19 mouse cellular contexts compared by ENCODE assay signal in the genomic region with DNA sequence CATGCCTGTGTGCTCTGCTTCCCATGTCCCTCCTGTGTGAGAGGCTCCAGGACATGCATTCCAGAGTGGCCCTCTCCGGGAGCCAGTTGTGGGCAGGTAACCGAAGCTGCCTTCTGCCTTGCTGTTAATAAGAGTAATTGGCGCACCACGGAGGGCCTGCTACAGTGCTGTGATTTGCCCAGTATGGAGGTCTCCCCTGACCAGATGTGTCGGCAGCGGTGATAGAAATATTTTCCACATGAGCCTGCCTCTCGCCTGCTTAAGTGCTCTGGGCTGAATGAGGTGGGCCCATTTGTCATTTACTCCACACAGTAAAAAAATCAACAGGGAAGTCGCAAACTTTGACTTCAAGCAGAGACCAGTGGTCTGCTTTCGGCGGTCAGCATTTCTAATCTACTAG.
DNase-seq lines count a peak whose midpoint lies in the region; ATAC-seq and TF ChIP-seq lines count a peak whose summit lies in the region.
"Had no signal": no experiment of that assay in that cellular context is flagged by ENCODE, and none has a peak within 500 bp of the region (broad histone marks: within the 10 kb centered on the region; RNA-seq: fewer than 3 reads in every experiment).

No protein-coding gene starts in this region.

- H3K27ac ChIP-seq in intestine, embryonic 14.5 days (ENCODE audit: low read depth): no peak overlapping the region
- no peak overlapping the region for H3K27ac ChIP-seq in intestine, postnatal 0 days (ENCODE audit: low read depth, low read length)
- H3K27ac ChIP-seq in midbrain, embryonic 11.5 days (ENCODE audit: low read depth, low read length): no peak overlapping the region
- H3K27ac ChIP-seq in midbrain, embryonic 13.5 days: no peak overlapping the region
- H3K27ac ChIP-seq in limb, embryonic 12.5 days: peak overlapping the region; percentile 91
- H3K27ac ChIP-seq in forebrain, embryonic 15.5 days (replicated peaks): no peak overlapping the region
- H3K27ac ChIP-seq: forebrain, embryonic 13.5 days; hindbrain, embryonic 12.5 days; liver, embryonic 12.5 days; midbrain, embryonic 12.5 days had no signal

- WGBS in intestine, embryonic 14.5 days: 41% methylated on average over 10 of the region's 10 CpGs
- WGBS in intestine, postnatal 0 days: 72% methylated on average over 10 of the region's 10 CpGs
- WGBS in midbrain, embryonic 11.5 days: 84% methylated on average over 10 of the region's 10 CpGs
- 80% methylated on average over 10 of the region's 10 CpGs for WGBS in midbrain, embryonic 13.5 days
- 11% methylated on average over 10 of the region's 10 CpGs for WGBS in limb, embryonic 12.5 days
- WGBS in forebrain, embryonic 15.5 days: 89% methylated on average over 10 of the region's 10 CpGs

- no peak for DNase-seq in intestine, embryonic 14.5 days (ENCODE audit: low spot score)
- peak; percentile 78 for DNase-seq in midbrain, embryonic 11.5 days (ENCODE audit: low spot score, missing footprints)
- DNase-seq in frontal cortex, postnatal 36 days (ENCODE audit: low spot score in 2 of 2): no peak
- DNase-seq in cerebellum, postnatal 36 days: no peak
- DNase-seq: adrenal gland, adult 2 months; B cell, adult 2 months; cerebellum, adult 18-20 months; gastrocnemius, postnatal 14 days; kidney, postnatal 14 days; lung, postnatal 10 days; right cerebral cortex, adult 18-20 months had no signal

- no peak overlapping the region for H3K4me3 ChIP-seq in intestine, embryonic 14.5 days (ENCODE audit: low read depth, low read length)
- no peak overlapping the region for H3K4me3 ChIP-seq in intestine, postnatal 0 days (ENCODE audit: low read depth, low read length)
- H3K4me3 ChIP-seq in midbrain, embryonic 11.5 days (ENCODE audit: low read depth, low read length): no peak overlapping the region
- H3K4me3 ChIP-seq in midbrain, embryonic 13.5 days (replicated peaks): no peak overlapping the region
- peak overlapping the region; percentile 40 for H3K4me3 ChIP-seq in limb, embryonic 12.5 days (replicated peaks)
- H3K4me3 ChIP-seq in forebrain, embryonic 15.5 days: no peak overlapping the region
- H3K4me3 ChIP-seq: forebrain, embryonic 13.5 days; hindbrain, embryonic 12.5 days; liver, embryonic 12.5 days; midbrain, embryonic 12.5 days had no signal

- TF ChIP-seq CTCF in intestine, postnatal 0 days (IDR thresholded peaks at IDR 0.05; ENCODE audit: low read depth): no peak

- peak overlapping the region; percentile 3; the same call in 1 of the 2 replicates for H3K4me2 ChIP-seq in intestine, embryonic 14.5 days (ENCODE audit: low read length)
- H3K4me2 ChIP-seq in intestine, postnatal 0 days (replicated peaks; ENCODE audit: low read depth): no peak overlapping the region
- no peak overlapping the region for H3K4me2 ChIP-seq in midbrain, embryonic 11.5 days
- no peak overlapping the region for H3K4me2 ChIP-seq in midbrain, embryonic 13.5 days (replicated peaks)
- H3K4me2 ChIP-seq in limb, embryonic 12.5 days: peak overlapping the region; percentile 58
- no peak overlapping the region for H3K4me2 ChIP-seq in forebrain, embryonic 15.5 days (replicated peaks)
- H3K4me2 ChIP-seq: forebrain, embryonic 13.5 days; liver, embryonic 12.5 days; midbrain, embryonic 12.5 days had no signal

- H3K9ac ChIP-seq in intestine, embryonic 14.5 days (ENCODE audit: low read length): no peak overlapping the region
- no peak overlapping the region for H3K9ac ChIP-seq in intestine, postnatal 0 days (ENCODE audit: low read depth, low read length)
- H3K9ac ChIP-seq in midbrain, embryonic 11.5 days (ENCODE audit: low read length): no peak overlapping the region
- H3K9ac ChIP-seq in midbrain, embryonic 13.5 days (replicated peaks): no peak overlapping the region
- H3K9ac ChIP-seq in limb, embryonic 12.5 days (replicated peaks): peak overlapping the region; percentile 55
- no peak overlapping the region for H3K9ac ChIP-seq in forebrain, embryonic 15.5 days (replicated peaks)
- H3K9ac ChIP-seq: forebrain, embryonic 13.5 days; hindbrain, embryonic 12.5 days; liver, embryonic 12.5 days; midbrain, embryonic 12.5 days had no signal

- H3K4me1 ChIP-seq in intestine, embryonic 14.5 days (replicated peaks; ENCODE audit: control insufficient read depth, insufficient read depth, low read length): peaks cover 16% of the 10 kb centered on the region
- no peaks in the 10 kb centered on the region for H3K4me1 ChIP-seq in intestine, postnatal 0 days (replicated peaks; ENCODE audit: control insufficient read depth, insufficient read depth, low read length)
- peaks cover 8% of the 10 kb centered on the region; the same call in 1 of the 2 replicates for H3K4me1 ChIP-seq in midbrain, embryonic 11.5 days (ENCODE audit: control insufficient read depth, insufficient read depth, low read length)
- H3K4me1 ChIP-seq in midbrain, embryonic 13.5 days (replicated peaks): peaks cover 23% of the 10 kb centered on the region
- peaks cover 62% of the 10 kb centered on the region for H3K4me1 ChIP-seq in limb, embryonic 12.5 days (replicated peaks)
- H3K4me1 ChIP-seq in forebrain, embryonic 15.5 days: peaks cover 10% of the 10 kb centered on the region
- H3K4me1 ChIP-seq: liver, embryonic 12.5 days had no signal

- H3K9me3 ChIP-seq in intestine, embryonic 14.5 days (ENCODE audit: control insufficient read depth, low read length): no peaks in the 10 kb centered on the region
- no peaks in the 10 kb centered on the region for H3K9me3 ChIP-seq in intestine, postnatal 0 days (ENCODE audit: control insufficient read depth)
- no peaks in the 10 kb centered on the region for H3K9me3 ChIP-seq in midbrain, embryonic 11.5 days (ENCODE audit: control insufficient read depth, low read length)
- no peaks in the 10 kb centered on the region for H3K9me3 ChIP-seq in midbrain, embryonic 13.5 days
- H3K9me3 ChIP-seq in limb, embryonic 12.5 days: no peaks in the 10 kb centered on the region
- H3K9me3 ChIP-seq in forebrain, embryonic 15.5 days: no peaks in the 10 kb centered on the region
- H3K9me3 ChIP-seq: forebrain, embryonic 13.5 days; hindbrain, embryonic 12.5 days; liver, embryonic 12.5 days; midbrain, embryonic 12.5 days had no signal

- no peak for ATAC-seq in intestine, embryonic 14.5 days (replicated peaks; ENCODE audit: low FRiP score, low TSS enrichment, low read depth)
- ATAC-seq in intestine, postnatal 0 days: no peak
- ATAC-seq in midbrain, embryonic 11.5 days (ENCODE audit: low FRiP score): no peak
- ATAC-seq in midbrain, embryonic 13.5 days: no peak
- ATAC-seq in limb, embryonic 12.5 days (ENCODE audit: insufficient number of reproducible peaks, insufficient read depth, low FRiP score, low TSS enrichment, low read depth): peak; percentile 56; the same call in 1 of the 2 replicates
- no peak for ATAC-seq in forebrain, embryonic 15.5 days (replicated peaks)
- ATAC-seq: forebrain, embryonic 13.5 days; liver, embryonic 12.5 days had no signal

- no peaks in the 10 kb centered on the region for H3K27me3 ChIP-seq in intestine, embryonic 14.5 days (replicated peaks; ENCODE audit: control insufficient read depth, insufficient read depth, low read length)
- H3K27me3 ChIP-seq in intestine, postnatal 0 days (replicated peaks; ENCODE audit: control insufficient read depth, insufficient read depth, low read length): no peaks in the 10 kb centered on the region
- H3K27me3 ChIP-seq in midbrain, embryonic 11.5 days (ENCODE audit: control insufficient read depth, insufficient read depth, low read length): no peaks in the 10 kb centered on the region
- H3K27me3 ChIP-seq in midbrain, embryonic 13.5 days: no peaks in the 10 kb centered on the region
- H3K27me3 ChIP-seq in limb, embryonic 12.5 days: no peaks in the 10 kb centered on the region
- H3K27me3 ChIP-seq in forebrain, embryonic 15.5 days: no peaks in the 10 kb centered on the region
- H3K27me3 ChIP-seq: forebrain, embryonic 13.5 days; hindbrain, embryonic 12.5 days; liver, embryonic 12.5 days had no signal

- H3K36me3 ChIP-seq in intestine, embryonic 14.5 days (ENCODE audit: control insufficient read depth, insufficient read depth, low read length): no peaks in the 10 kb centered on the region
- H3K36me3 ChIP-seq in intestine, postnatal 0 days (ENCODE audit: control insufficient read depth, insufficient read depth): no peaks in the 10 kb centered on the region
- H3K36me3 ChIP-seq in midbrain, embryonic 11.5 days (ENCODE audit: control insufficient read depth, insufficient read depth, low read length): no peaks in the 10 kb centered on the region
- H3K36me3 ChIP-seq in midbrain, embryonic 13.5 days: no peaks in the 10 kb centered on the region
- no peaks in the 10 kb centered on the region for H3K36me3 ChIP-seq in limb, embryonic 12.5 days
- no peaks in the 10 kb centered on the region for H3K36me3 ChIP-seq in forebrain, embryonic 15.5 days
- H3K36me3 ChIP-seq: hindbrain, embryonic 12.5 days; liver, embryonic 12.5 days; midbrain, embryonic 12.5 days had no signal

Comparison
In these comparisons a context has a peak if more than half of its experiments do, and no peak if none do; other contexts are left out.
1. H3K4me2 ChIP-seq: peak in intestine, embryonic 14.5 days (single experiment) and limb, embryonic 12.5 days (single experiment); none in intestine, postnatal 0 days (single experiment), midbrain, embryonic 11.5 days (single experiment), midbrain, embryonic 13.5 days (single experiment) and forebrain, embryonic 15.5 days (single experiment).